Mouse (Mus musculus) G1E (cell line): ENCODE measurements at regions not wholly inside any gene's neighbourhood (a gene's known extent, or its start where the extent isn't known, plus 50 kb on each side); places are given as distances from the start of the nearest gene placed in this dataset.

ENCODE experiments used
- CTCF ChIP-seq: IDR thresholded peaks from 2 replicates; pipeline ENCODE4 v1.5.1; 2012; ENCODE audit warnings: low read depth, low read length, inconsistent platforms, mixed read lengths
- POLR2AphosphoS5 ChIP-seq: IDR thresholded peaks from 2 replicates; pipeline ENCODE4 v1.6.1; 2012; ENCODE audit warnings: low read depth, low read length, inconsistent platforms; ENCODE audit not compliant: insufficient replicate concordance

DNA sequence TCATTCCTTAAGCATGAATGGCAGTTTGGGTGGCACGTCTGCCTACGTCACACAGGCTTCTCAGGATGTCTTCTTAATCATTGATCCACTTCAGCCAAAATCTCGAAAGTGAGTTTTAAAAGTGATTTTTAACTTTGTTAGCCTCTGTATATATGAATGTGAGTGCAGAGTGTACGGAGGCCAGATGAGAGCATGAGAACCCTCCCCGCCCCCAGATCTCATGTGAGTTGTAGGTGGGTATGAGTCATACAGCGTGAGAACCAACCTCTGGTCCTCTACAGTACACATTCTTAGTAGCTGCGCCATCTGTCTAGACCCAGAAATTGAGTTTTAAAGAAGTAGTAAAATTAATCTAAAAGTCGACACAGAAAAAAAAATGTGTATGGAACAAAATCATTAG lies 322.1 kb downstream of the Qdpr start:
- no peak for TF ChIP-seq CTCF
- TF ChIP-seq POLR2AphosphoS5, result no peak
